Mouse (Mus musculus) small intestine, adult 2 months (tissue): ENCODE measurements around the gene Akap4. TPM values are rescaled to one million over a fixed set of nuclear protein-coding genes. Genes with fewer than 3 reads are reported as not detected.

Experiments used
- H3K27ac ChIP-seq: fragments of 200-500 bp; 2 replicates; pipeline ENCODE4 v1.5.1; 2012; ENCODE audit warnings: low read depth, low read length, control low read depth, inconsistent platforms; ENCODE audit not compliant: insufficient read depth
- H3K27me3 ChIP-seq: fragments of 200-500 bp; 2 replicates; pipeline ENCODE4 v1.6.1; 2012; ENCODE audit warnings: mild to moderate bottlenecking, moderate library complexity, low read length, inconsistent platforms; ENCODE audit not compliant: control insufficient read depth, insufficient read depth
- H3K36me3 ChIP-seq: fragments of 200-500 bp; 2 replicates; pipeline ENCODE4 v1.6.1; 2012; ENCODE audit warnings: mild to moderate bottlenecking, low read length, control low read depth, inconsistent platforms; ENCODE audit not compliant: control insufficient read depth, insufficient read depth
- H3K4me1 ChIP-seq: fragments of 200-500 bp; 2 replicates; pipeline ENCODE4 v1.6.1; 2012; ENCODE audit warnings: low read length, inconsistent platforms, mixed read lengths; ENCODE audit not compliant: control insufficient read depth, insufficient read depth, insufficient read length
- H3K4me3 ChIP-seq: fragments of 200-500 bp; 2 replicates; pipeline ENCODE4 v1.5.1; 2012; ENCODE audit warnings: low read depth, mild to moderate bottlenecking, control low read depth, inconsistent platforms, low read length, moderate library complexity
- CTCF ChIP-seq: fragments of 200-500 bp; IDR thresholded peaks from 2 replicates; pipeline ENCODE4 v1.5.1; 2012; ENCODE audit warnings: low read depth, mild to moderate bottlenecking, control low read depth, inconsistent platforms, low read length, moderate library complexity, mixed read lengths; ENCODE audit not compliant: insufficient replicate concordance, insufficient read length; ENCODE audit errors: extremely low read depth
- POLR2A ChIP-seq: fragments of 200-500 bp; IDR thresholded peaks from 2 replicates; pipeline ENCODE4 v1.6.1; 2012; ENCODE audit warnings: low read depth, mild to moderate bottlenecking, control low read depth, inconsistent platforms, low read length, moderate library complexity
- WGBS: fragments of 180-500 bp; shearing (Covaris S2); methylation state at CpG from one replicate; pipeline ENCODE4 v1.1.7; 2018; 5-methylcytosine and 5-hydroxymethylcytosine counted together
- polyA plus RNA-seq: library from polyadenylated mRNA; depleted of rRNA; stranded (reverse); fragments of >200 nt; gene quantifications from 2 replicates; pipeline ENCODE4 v1.2.3, GENCODE M21; 2012; rRNA removed

Gene Akap4
- polyA plus RNA-seq, 1 experiment: not detected

GRCm38 (mm10) chrX:7085878-7086277 is 18.6 kb downstream of the Akap4 start:
- TF ChIP-seq CTCF: no peak
- TF ChIP-seq POLR2A: no peak
- WGBS: 85% methylated on average over 1 of the region's 1 CpGs
- Histone ChIP-seq H3K27ac (no peak overlapping the region), H3K36me3 (no peaks in the 10 kb centered on the region), H3K4me3 (no peak overlapping the region), H3K4me1 (no peaks in the 10 kb centered on the region), H3K27me3 (no peaks in the 10 kb centered on the region)

- no peak overlapping the region for H3K4me3 ChIP-seq
- no peaks in the 10 kb centered on the region for H3K36me3 ChIP-seq
- H3K4me1 ChIP-seq: no peaks in the 10 kb centered on the region
- no peaks in the 10 kb centered on the region for H3K27me3 ChIP-seq
- no peak overlapping the region for H3K27ac ChIP-seq
- TF ChIP-seq POLR2A (no peak), CTCF (no peak)
Measured at GRCm38 (mm10) chrX:7090323-7090722, 23.0 kb downstream of the Akap4 start.

- no peaks in the 10 kb centered on the region for H3K4me1 ChIP-seq
- no peak overlapping the region for H3K4me3 ChIP-seq
- no peaks in the 10 kb centered on the region for H3K27me3 ChIP-seq
- H3K27ac ChIP-seq: no peak overlapping the region
- no peaks in the 10 kb centered on the region for H3K36me3 ChIP-seq
- TF ChIP-seq CTCF: no peak
- TF ChIP-seq POLR2A: no peak
Measured at GRCm38 (mm10) chrX:7102280-7102679, 35.0 kb downstream of the Akap4 start.

- Histone ChIP-seq H3K27ac (no peak overlapping the region), H3K27me3 (no peaks in the 10 kb centered on the region), H3K4me3 (no peak overlapping the region), H3K4me1 (no peaks in the 10 kb centered on the region), H3K36me3 (no peaks in the 10 kb centered on the region)
- TF ChIP-seq POLR2A (no peak), CTCF (no peak)
- 92% methylated on average over 3 of the region's 3 CpGs for WGBS
Measured at GRCm38 (mm10) chrX:7114885-7115284, 47.6 kb downstream of the Akap4 start.

- H3K27me3 ChIP-seq: no peaks in the 10 kb centered on the region
- WGBS: 69% methylated on average over 4 of the region's 4 CpGs
- no peaks in the 10 kb centered on the region for H3K4me1 ChIP-seq
- H3K27ac ChIP-seq: no peak overlapping the region
- H3K4me3 ChIP-seq: no peak overlapping the region
- no peak for TF ChIP-seq CTCF
- TF ChIP-seq POLR2A: no peak
- no peaks in the 10 kb centered on the region for H3K36me3 ChIP-seq
Measured at GRCm38 (mm10) chrX:7121618-7122280, 54.4 kb downstream of the Akap4 start.

Other genes with a start within 250 kb of the Akap4 start
- not detected in 2 replicates for gene Ccnb3, start 25.9 kb upstream of the Akap4 start, polyA plus RNA-seq